Mouse (Mus musculus) heart, postnatal 14 days (tissue): ENCODE data around the gene Ppard. TPM values are rescaled to one million over a fixed set of nuclear protein-coding genes. Genes with fewer than 3 reads are reported as not detected.
"Not testable (repeated sequence)": the region's sequence is repeated elsewhere in the genome, so short reads cannot be mapped to it uniquely, and the experiment has no call there.

Experiments
- DNase-seq, 2 experiments: peaks; one replicate each; pipeline ENCODE4 v3.0.0; 2021 to 2022
- intact Hi-C: fragments of 180-260 bp; cut with DNase I; formaldehyde crosslinking; loops from one replicate; pipeline ENCODE4 v1.15.1; 2025
- total RNA-seq, 2 experiments: library from RNA; stranded (reverse); gene quantifications; 2 replicates each; pipeline ENCODE4 v1.2.3; 2021

Ppard gene
- total RNA-seq, 2 experiments from 2014 or later = 37.7 to 39.4 TPM

DNA sequence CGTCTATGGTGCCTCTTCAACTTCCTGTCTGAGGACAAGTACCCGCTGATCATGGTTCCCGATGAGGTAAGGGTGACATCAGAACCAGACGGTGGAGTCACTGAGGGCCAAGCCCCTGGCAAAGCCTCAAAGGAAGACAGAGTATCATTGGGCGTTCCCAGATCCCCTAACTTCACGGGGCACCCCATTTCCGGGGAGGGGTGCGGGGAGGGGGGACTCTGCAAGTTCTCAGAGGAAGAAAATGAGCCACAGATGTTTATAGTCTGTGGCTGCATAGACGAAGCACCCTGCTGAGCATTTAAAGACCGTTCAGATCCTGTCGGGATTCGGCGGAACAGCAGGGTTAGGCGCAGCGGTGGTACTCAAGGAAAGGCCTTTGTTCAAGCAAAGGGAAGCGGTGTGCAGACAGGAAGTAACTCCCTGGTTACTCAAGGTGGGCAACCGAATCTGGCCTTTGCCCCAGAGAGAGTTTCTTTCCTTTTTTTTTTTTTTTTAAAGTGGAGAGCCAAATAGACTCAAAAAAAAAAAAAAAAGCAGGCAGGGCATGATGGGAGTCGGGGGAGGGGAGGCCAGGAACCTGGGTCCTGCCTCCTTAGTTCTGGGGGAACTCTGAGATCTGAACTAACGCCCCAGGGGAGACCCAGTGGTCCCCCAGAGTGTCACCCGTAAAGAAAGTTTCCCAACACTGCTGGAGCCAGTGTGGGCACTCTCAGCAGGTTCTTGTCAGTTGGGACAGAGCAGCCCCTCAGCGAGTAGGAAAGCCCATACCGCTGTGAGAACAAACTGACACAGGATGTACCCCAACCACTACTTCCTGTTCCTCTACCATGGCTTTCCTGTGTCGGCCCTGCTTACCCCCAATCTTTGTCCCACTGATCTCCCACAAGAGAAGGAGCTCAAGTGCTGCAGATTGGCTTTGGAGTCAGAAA is 14.5 kb upstream of the Ppard start:
- peak in 1 of 2 experiments; percentile 32 for DNase-seq
- intact Hi-C loops = no loop called here

DNA sequence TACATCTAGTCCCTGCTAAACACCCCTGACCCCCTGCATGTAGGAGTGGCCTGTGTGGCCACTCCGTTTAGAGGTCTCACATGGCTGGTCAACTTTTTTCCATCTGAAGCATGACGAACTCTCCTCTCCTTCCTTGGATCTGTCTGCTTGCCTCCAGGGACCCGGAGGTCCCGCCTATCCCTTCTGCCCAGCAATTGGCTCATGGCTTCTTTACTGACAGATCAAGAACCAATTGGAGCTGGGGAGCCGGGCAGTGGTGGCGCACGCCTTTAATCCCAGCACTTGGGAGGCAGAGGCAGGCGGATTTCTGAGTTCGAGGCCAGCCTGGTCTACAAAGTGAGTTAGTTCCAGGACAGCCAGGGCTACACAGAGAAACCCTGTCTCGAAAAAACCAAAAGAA is 10.0 kb upstream of the Ppard start:
- DNase-seq = not testable (repeated sequence)
- intact Hi-C loops = loop anchor here (2.0 kb wide), 1 partner anchor 14 kb away; no protein-coding TSS in a partner anchor

- intact Hi-C loops = loop anchor here (2.0 kb wide), 1 partner anchor 15 kb away; no protein-coding TSS in a partner anchor
Measured at GRCm38 (mm10) chr17:28223561-28224391, 8.7 kb upstream of the Ppard start.

GRCm38 (mm10) chr17:28224615-28225014 is 7.9 kb upstream of the Ppard start:
- no peak for DNase-seq
- intact Hi-C loops = loop anchor here (5.0 kb wide), 2 partner anchors 38 to 143 kb away; partner anchors contain the start of gene Tulp1

More at GRCm38 (mm10) chr17:28223561-28224391, 8.7 kb upstream of the Ppard start:
- DNase-seq = peak; percentile 88 to 90

DNA sequence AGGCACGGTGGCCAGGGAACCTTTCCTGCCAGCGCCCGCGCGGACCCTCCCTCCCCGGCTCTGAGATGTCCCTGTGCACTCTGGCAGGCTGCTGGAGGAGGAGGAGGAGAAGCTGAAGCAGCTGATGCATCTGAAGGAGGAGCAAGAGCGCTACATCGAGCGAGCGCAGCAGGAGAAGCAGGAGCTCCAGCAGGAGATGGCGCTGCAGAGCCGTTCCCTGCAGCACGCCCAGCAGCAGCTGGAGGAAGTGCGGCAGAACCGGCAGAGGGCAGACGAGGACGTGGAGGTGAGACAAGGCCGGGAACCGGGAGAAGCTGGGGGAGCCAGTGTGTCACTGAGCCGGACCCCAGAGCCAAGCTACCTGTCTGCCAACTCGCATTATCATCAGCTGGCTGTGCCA is 6.5 kb upstream of the Ppard start:
- DNase-seq = peak; percentile 93 to 95
- intact Hi-C loops = loop anchor here (1.0 to 5.0 kb wide), 3 partner anchors 36 to 141 kb away; partner anchors contain the start of gene Tulp1

DNA sequence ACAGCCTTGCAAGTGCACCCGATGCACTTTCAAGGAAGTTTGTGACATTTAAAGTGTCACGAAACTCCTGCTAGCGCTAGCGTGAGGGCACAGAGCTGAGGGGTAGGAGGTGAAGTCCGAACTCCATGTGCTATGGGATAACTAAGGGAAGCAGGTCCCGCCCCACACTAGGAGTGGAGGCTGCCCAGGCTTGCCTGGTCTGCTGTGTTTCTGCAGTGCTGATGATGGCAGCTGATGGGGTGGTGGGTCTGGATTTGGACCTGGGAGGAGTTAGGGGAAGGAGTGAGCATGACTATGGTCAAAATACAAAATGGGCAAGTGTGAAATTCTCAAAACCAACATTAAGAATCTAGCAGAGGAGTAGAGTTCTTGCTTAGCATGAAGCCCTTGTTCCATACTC is 2.0 kb upstream of the Ppard start:
- no peak for DNase-seq
- intact Hi-C loops = loop anchor here (1.0 to 5.0 kb wide), 2 partner anchors 42 to 78 kb away; no protein-coding TSS in a partner anchor

GRCm38 (mm10) chr17:28231026-28231736 is 1.3 kb upstream of the Ppard start:
- intact Hi-C loops = loop anchor here (5.0 kb wide), 1 partner anchor 41 kb away; no protein-coding TSS in a partner anchor
- DNase-seq = no peak

DNA sequence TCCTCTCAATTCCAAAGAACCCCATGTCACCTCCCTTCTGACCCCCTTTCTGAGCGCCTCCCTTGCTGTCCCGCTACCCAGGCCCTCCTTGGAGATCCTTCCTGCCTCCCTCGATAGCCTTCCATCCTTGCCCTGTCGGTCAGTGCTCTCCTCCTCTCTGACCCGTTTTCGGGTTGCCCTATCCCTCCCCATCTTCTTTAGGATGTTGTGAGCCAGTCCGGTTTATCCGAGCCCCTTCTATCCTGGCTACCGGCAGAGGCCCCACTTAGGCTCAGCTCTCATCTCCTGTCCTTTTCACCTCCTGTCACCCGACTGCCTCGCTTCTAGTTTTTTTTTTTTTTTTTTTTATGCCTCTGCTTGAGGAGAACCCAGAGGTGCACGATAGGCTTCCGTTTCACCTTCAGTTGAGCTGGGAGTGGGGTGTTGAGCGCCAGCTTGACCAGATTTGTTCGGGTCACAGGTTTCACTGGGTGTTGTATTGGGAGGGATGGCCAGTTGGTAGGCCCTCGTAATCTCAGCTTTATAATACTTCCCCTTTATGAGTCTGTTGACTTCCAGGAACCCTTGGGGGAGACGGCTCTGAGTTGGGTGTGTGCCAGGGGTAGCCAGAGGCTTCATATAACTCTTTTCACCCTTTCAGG is 711 bp downstream of the Ppard start:
- intact Hi-C loops = loop anchor here (5.0 kb wide), 1 partner anchor 39 kb away; no protein-coding TSS in a partner anchor
- peak; percentile 52 to 59 for DNase-seq

DNA sequence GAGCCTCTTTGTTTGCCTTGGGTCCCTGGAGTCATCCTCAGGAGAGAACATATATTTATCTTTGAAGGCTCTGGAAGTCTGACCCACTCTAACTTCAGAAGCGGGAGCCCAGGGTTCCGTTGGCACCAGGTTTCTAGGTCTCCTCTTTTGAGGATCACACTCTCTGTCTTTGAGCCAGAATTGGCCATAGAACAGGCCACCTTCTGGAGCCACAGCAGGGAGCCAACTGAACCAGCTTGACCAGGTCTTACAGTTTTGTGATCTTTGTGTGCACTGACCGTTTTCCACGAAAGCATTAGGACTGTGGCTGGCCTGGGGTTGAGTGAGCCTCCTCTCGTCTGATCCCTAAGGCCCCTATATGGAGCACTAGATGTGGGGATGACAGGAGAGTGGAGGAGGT is 2.1 kb downstream of the Ppard start:
- intact Hi-C loops = loop anchor here (5.0 kb wide), 1 partner anchor 38 kb away; no protein-coding TSS in a partner anchor
- no peak for DNase-seq

- DNase-seq = peak; percentile 31 to 58
- intact Hi-C loops = no loop called here
Measured at GRCm38 (mm10) chr17:28235982-28236635, 3.6 kb downstream of the Ppard start.

GRCm38 (mm10) chr17:28236636-28237015 is 4.1 kb downstream of the Ppard start:
- intact Hi-C loops = no loop called here
- no peak for DNase-seq

DNA sequence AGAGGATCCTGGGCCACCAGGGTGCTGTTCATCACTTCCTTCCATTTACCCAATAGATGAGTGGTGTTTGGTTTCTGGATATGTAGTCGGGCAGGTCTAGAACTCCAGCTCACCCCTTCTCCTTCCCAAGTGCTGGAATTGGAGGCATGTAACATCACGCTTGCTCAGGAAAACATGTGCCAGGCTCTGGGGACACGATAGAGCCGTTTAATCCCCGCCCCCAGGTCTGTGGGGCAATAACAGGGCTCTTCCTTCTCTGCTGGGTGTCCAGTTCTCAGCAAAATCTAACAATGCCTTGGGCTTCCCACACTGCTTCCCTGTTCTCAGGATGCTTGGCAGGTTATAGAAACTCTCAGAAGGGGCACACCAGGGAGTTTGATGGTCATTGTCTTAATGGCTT is 4.9 kb downstream of the Ppard start:
- intact Hi-C loops = no loop called here
- no peak for DNase-seq

DNA sequence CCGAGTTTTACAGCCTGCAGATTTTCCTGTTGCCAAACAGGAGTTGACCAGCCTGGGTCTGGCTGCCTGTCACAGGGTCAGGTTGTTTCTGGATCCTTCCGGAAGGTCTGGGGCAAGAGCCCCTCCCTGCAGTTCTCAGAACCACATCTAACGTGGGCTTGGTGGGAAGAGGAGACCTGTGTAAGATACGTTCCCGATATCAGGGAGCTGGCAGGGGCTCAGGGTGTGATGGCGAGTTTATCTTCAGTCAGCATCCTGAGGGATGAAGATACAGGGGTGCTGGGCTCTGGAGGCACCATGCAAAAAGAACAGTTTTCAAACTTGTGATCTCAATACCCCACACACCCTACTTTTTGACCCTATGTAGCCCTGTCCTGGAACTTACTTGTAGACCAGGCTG is 5.4 kb downstream of the Ppard start:
- no peak for DNase-seq
- intact Hi-C loops = no loop called here

- intact Hi-C loops = no loop called here
- DNase-seq = no peak
Measured at GRCm38 (mm10) chr17:28240846-28241245, 8.3 kb downstream of the Ppard start.

GRCm38 (mm10) chr17:28242296-28242695 is 9.8 kb downstream of the Ppard start:
- DNase-seq = no peak
- intact Hi-C loops = no loop called here

GRCm38 (mm10) chr17:28244214-28244613 is 11.7 kb downstream of the Ppard start:
- intact Hi-C loops = no loop called here
- no peak for DNase-seq

GRCm38 (mm10) chr17:28244714-28245113 is 12.2 kb downstream of the Ppard start:
- intact Hi-C loops = no loop called here
- no peak for DNase-seq

GRCm38 (mm10) chr17:28246640-28247039 is 14.1 kb downstream of the Ppard start:
- DNase-seq = no peak
- intact Hi-C loops = no loop called here

GRCm38 (mm10) chr17:28247613-28248012 is 15.1 kb downstream of the Ppard start:
- peak; percentile 41 to 45 for DNase-seq
- intact Hi-C loops = no loop called here
